Mouse (Mus musculus) brown adipose tissue, adult 24 weeks (tissue): ENCODE data around the gene Sesn3. TPM values are rescaled to one million over a fixed set of nuclear protein-coding genes. Genes with fewer than 3 reads are reported as not detected.
A peak's percentile ranks its signal among the peaks of the same experiment; 100 is the strongest.

Experiments used
- H3K27ac ChIP-seq: fragments of 200-500 bp; replicated peaks from 2 replicates; pipeline ENCODE4 v1.5.1; 2012; ENCODE audit warnings: low read depth, mild to moderate bottlenecking, low read length
- H3K4me1 ChIP-seq: fragments of 200-500 bp; 2 replicates; pipeline ENCODE4 v1.6.1; 2012; ENCODE audit warnings: low read length, mixed read lengths; ENCODE audit not compliant: control insufficient read depth, insufficient read depth, insufficient read length
- H3K4me3 ChIP-seq: fragments of 200-500 bp; 2 replicates; pipeline ENCODE4 v1.5.1; 2012; ENCODE audit warnings: low read depth, mild to moderate bottlenecking, low read length, moderate library complexity; ENCODE audit not compliant: insufficient read depth
- polyA plus RNA-seq: library from polyadenylated mRNA; stranded (reverse); fragments of >200 nt; gene quantifications from 2 replicates; pipeline ENCODE4 v1.2.4, GENCODE M21; 2012; ENCODE audit not compliant: missing spikeins, insufficient read depth, insufficient read length

The Sesn3 gene
- polyA plus RNA-seq, 1 experiment = 7.3 TPM

DNA sequence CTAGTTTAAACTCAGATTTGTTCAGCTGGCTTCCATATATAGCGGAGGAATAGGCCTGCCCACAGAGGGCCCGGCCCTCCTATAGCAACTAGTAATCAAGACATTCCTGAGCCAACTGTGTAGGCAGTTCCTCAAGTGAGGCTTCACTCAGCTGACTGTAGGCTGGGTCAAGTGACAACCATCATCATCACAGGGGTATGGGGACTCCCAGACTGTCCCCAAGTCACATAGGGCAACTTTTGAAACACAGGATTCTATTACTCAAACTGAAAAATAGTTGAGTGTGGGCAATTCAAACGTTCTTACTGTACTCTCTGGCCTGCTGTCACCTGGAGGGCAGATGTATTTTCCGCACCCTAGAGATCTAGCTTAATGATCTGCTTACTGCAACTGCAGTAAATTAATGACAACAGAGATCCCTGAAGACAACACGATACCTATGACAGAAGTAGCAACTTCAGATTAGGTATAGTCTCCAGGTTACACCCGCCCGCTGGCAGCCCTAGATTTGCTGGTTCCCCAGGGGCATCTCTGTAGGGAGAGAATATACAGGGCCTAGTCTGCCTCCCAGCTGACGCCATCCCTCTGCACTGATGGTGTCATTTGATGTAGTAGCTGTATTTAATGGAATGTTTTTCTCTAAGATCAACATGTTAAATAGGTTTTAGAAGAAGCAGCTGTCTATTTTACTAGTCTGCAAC lies 87.4 kb downstream of the Sesn3 start:
- no peak overlapping the region for H3K4me3 ChIP-seq
- H3K27ac ChIP-seq = no peak overlapping the region
- H3K4me1 ChIP-seq = peaks cover 13% of the 10 kb centered on the region

DNA sequence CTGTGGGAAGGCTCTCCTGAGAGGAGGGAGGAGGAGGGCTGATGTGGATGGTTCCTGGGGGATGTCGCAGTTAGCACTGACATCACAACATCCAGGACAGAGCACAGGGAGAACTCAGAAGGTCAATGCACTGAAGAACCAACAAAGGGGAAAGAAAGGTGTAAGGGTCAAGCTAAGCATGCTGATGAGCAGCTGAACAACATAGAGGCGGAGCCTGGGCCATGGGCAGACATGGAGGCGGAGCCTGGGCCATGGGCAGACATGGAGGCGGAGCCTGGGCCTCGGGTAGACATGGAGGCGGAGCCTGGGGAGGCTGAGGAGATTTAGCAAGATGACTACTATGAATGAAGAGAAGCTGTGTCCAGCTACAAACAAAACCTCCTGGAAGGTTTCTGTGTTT lies 88.7 kb downstream of the Sesn3 start:
- Histone ChIP-seq H3K4me3 (no peak overlapping the region), H3K4me1 (peaks cover 13% of the 10 kb centered on the region), H3K27ac (no peak overlapping the region)

DNA sequence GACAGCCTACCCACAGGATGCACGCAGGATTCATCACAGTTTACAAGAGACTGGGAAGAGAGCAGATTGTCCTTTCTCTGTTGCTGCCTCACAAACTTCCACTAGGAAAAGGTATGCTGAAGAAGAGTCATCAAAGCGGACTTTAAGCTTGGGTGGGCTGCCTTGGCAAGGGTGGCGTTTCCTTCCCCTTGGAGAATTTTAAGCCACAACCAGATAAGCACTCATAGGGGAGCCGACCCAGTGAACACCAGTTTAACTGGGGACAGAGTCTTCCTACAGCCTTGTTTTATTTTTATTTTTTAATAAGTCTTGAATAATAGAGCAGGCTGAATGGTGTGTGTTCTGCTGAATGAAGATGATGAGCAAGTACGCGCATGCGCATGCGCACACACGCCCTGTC lies 89.9 kb downstream of the Sesn3 start:
- Histone ChIP-seq H3K4me3 (no peak overlapping the region), H3K4me1 (peaks cover 13% of the 10 kb centered on the region), H3K27ac (no peak overlapping the region)

DNA sequence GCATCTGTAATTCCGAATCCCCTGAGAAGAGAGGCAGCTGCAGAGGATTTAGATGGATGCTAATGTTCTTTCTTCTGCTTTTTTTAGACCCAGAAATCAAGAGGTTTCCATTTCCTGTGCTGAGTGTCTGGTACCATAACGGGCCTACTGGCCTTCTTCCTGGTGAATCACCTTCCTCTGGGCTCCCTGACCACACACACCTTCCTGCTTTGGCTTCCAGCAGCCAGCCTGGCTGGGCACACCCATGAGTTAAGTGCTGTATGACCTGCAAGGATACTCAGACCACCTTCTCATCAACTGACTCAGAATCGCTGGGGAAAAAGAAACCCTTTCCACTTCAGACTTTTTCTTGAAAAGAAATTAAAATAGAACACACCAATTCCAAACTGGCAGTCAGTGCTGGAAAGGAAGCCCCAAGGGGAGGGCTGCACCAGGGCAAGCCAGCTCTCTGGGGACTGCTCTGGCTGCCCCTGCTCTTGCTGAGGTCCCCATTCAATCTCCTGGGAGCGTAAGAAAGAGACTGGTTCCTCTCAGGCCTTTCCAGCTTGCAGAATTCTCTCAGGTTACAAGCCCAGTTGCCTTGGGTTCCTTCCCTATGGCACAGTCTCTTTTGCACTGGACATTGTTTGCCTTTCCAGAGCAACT lies 90.7 kb downstream of the Sesn3 start:
- Histone ChIP-seq H3K4me3 (no peak overlapping the region), H3K27ac (no peak overlapping the region), H3K4me1 (peaks cover 13% of the 10 kb centered on the region)

DNA sequence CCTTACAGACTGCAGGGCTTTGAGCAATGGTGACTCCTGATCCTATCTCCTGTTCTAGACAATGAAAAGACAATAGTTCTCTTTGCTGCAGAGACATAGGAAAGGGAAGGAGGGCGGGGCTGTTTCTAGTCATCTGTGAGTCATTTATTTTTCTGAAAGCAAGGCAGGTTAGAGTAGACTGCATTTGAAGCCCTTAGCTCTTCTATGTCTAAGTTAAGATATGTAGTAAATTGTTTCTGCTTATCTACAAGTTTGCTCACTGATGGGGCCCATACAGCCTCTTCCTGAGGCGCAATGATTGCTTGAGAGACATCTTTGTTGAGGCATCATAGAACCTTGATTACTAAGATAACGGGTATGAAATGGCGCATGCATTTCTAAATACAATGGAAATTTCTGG lies 93.0 kb downstream of the Sesn3 start:
- H3K27ac ChIP-seq = no peak overlapping the region
- no peak overlapping the region for H3K4me3 ChIP-seq
- peaks cover 13% of the 10 kb centered on the region for H3K4me1 ChIP-seq

DNA sequence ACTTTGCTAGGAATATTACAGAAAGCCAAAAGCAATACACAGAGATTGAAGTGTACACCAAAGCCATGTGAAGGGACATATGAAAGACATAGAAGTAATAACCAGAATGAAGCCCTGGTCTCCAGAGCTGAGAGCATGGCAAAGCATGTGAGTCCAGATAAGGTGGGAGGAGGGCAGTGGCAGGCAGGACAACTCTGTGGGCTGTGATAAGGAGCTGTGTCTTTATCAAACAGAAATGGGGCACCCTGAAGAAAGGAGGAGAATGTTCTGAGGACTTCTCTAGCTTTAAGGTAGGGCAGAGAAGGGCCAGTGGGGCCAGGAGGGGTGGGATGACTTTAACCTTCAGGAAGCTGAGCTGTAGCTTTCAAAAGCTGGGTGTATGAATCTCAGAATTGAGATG lies 94.4 kb downstream of the Sesn3 start:
- peaks cover 13% of the 10 kb centered on the region for H3K4me1 ChIP-seq
- H3K4me3 ChIP-seq = no peak overlapping the region
- no peak overlapping the region for H3K27ac ChIP-seq

DNA sequence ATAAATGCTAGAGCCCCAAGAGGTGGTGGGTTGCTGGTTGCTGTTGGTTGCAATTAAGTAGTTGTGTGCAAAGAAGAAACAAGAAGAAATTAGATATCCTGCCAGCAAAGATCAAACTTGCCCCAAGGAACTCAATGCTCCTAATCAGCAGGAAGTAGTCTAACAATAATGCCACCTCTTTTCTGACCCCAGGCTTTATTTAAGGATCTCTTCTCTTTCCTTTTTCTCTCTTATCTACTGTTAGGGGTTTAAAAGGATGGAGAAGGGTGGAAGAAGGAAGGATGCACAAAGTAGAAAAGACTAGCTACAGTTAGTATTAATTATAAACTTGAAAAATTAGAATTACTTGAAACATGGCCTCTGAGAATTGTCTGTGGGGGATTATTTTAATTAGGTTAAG lies 97.6 kb downstream of the Sesn3 start:
- H3K4me3 ChIP-seq = no peak overlapping the region
- H3K4me1 ChIP-seq = no peaks in the 10 kb centered on the region
- no peak overlapping the region for H3K27ac ChIP-seq

DNA sequence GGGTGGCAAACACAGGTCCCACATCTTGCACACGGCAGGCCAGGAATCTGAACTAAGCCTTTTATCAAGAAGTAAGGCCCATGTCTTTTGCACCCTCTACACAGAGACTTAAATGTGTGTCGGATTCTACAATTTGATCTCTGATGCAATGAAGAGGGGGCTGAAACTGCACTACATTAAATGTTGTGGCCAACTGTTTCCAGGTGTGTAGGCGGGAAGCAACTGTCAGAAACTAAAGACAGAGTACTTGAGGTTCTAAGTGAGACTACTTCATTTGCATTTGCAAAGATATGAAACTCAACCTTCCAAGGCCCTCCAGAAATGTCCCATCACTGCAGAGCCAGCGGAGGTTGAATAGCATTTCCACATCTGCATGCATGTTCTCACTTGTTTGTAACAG lies 101.3 kb downstream of the Sesn3 start:
- H3K4me3 ChIP-seq = no peak overlapping the region
- H3K4me1 ChIP-seq = no peaks in the 10 kb centered on the region; the same call in 1 of the 2 replicates
- no peak overlapping the region for H3K27ac ChIP-seq

DNA sequence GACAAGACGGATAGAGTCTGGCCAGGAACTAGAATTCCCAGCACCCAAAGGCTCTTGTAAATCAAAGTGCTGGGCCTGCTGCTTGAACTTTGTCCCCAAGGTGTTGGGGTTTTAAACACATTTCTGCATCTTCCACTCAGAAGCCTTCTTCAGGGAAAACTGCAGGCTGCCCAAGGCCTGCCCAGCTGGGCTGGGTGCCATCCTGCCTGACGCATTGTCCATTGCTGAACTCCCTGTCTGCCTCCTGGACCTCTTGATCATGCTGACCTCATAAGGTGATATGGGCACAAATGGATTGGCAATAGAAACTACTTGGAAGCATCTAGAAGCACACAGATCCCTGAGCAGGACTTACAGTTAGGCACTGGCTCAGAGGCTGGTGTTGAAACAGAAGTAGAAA lies 103.3 kb downstream of the Sesn3 start:
- Histone ChIP-seq H3K4me3 (no peak overlapping the region), H3K27ac (no peak overlapping the region), H3K4me1 (no peaks in the 10 kb centered on the region; the same call in 1 of the 2 replicates)

DNA sequence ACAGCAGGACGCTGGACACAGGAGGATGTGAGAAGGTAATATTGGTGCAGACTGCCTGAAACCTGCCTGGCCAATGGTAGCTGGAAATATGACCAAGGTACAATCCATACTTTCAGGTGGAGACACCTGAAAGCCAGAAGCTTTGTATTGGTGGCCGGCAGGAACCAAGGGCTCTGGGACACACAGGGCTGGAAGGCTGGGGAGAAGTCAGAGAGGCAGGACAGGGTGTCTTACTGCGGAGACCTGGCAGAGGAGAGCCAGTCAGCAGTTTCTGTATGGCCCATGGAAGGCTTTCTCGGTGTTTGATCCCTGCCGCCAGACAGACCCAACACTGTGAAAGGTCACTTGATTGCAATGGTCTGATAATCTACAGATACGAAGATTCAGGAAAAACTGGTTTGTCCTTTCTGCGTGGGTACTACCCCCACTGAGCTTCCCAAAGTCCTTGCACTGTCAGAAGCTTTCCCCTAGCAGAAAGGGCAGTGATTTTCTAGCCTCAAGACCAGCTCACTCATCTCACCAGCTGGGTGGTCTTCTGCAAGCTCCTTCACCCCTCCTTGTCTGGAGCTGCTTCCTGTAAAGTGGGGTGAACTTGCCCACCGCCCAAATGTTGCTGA lies 105.0 kb downstream of the Sesn3 start:
- H3K4me1 ChIP-seq = no peaks in the 10 kb centered on the region; the same call in 1 of the 2 replicates
- peak overlapping the region; percentile 92 for H3K4me3 ChIP-seq
- H3K27ac ChIP-seq = no peak overlapping the region

DNA sequence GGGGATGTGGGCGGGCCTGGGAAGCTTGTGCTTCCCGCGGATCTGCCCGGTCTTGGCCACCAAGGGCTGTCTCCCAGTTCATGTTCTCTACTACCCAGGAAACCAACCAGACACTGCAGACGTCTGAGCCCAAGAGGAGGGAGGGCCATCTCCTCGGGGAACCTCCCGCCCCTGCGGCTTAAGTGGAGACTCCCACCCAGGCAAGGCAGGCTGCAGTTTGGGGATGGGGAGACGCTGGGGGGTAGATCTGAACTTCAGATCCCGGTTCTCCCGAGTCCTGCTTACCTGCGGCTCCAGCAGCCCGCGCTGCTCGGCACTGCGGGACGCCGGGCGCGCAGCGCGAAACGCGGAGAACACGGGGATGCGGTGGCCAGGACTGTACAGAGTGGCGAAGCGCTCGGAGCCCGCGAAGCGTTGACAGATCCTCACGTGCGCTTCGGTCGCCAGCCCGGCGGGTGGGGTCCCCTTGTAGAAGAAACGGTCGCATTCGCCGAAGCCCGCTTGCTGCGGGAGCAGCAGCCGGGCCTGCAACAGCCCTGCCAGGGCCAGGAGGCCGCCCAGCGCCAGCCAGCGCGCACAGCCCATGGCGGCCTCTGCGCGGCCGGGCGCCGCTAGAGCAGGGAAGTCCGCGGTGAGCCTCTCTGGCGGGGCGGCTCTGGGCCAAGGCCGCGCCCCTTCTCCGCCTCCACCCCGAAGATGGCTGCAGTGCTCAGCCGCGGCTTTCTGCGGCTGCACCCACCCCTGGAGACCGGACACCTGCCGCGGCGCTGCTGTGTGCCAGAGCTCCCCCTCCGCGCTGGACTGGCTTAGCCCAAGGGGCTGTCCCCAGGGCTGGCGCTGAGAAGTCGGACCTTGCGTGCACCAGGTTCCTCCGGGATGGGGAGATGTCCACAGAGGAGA lies 105.8 kb downstream of the Sesn3 start:
- Histone ChIP-seq H3K4me1 (no peaks in the 10 kb centered on the region; the same call in 1 of the 2 replicates), H3K27ac (0 out of 2 replicates have a peak overlapping the region, but pooled peaks have one; percentile 1), H3K4me3 (peak overlapping the region; percentile 92)

DNA sequence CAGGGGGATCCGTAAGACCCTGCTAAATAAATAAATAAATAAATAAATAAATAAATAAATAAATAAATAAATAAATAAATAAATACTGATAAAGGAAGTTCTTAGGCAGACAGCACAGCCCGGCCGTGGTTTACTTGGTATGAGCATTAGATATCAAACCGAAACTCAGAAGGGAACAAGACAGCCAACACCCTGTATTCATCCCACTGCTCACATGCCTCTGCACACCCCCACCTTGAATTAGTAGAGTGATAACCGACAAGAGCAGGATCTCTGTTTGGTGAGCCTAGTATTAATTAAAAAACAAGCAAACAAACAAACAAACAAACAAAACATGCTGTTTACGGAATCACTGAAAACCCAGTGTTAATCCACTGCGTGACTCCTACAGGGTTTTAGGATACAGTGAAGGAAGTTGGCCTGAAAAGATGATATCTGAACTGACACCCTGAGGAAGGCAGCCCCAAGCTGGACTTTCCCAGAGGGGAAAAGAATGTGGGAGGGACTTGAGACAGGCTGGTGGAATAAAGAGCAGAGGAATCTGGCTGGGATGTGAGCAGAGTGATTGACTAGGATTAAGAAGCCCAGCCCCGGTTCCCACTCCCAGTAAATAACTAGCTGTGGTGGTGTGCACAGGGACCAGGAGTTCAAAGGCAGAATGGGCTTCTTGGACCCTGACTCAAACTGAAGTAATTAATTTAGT lies 106.6 kb downstream of the Sesn3 start, which contains the start of gene Endod1:
Endod1 (minus strand) TSS at position 155 of the 703 bp plus-strand sequence.
- H3K4me3 ChIP-seq = peak within 1 kb of the TSS; percentile 92
- 0 out of 2 replicates have a peak within 1 kb of the TSS, but pooled peaks have one; percentile 1 for H3K27ac ChIP-seq
- H3K4me1 ChIP-seq = no peaks in the 10 kb centered on the region; the same call in 1 of the 2 replicates

DNA sequence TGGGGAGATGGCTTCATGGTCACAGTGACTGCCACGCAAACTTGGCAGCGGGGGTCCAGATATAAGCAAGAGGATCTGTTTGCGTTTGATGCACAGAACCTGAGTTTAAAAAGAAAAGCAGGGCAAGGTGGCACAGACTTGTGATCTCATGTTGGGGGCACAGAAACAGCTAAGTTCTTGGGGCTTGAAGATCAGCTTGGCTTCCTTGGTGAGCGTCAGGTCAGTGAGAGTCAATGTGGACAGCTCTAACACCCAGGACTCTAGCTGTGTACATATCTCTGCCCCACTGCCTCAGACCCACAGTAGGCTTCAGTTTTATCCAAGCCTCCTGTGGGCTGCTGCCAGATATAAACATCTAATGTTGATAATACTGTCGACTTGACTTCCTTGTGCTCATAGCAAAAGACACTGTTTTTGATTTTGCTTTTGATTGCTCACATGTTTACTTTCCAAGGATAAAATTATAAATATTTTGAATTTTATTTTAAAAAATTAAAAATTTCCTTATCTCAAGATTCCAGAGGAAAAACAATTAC lies 107.5 kb downstream of the Sesn3 start:
- Histone ChIP-seq H3K4me1 (no peaks in the 10 kb centered on the region; the same call in 1 of the 2 replicates), H3K27ac (no peak overlapping the region), H3K4me3 (no peak overlapping the region)
